Mouse (Mus musculus) forebrain, embryonic 15.5 days (tissue): ENCODE data around the gene Nr2c2ap. TPM values are rescaled to one million over a fixed set of nuclear protein-coding genes. Genes with fewer than 3 reads are reported as not detected.

Experiments used
- ATAC-seq: fragments of 200-750 bp; cut with Nextera tagmentation; replicated peaks from 2 replicates; pipeline ENCODE4 v1.8.0; 2017; ENCODE audit warnings: mild to moderate bottlenecking, moderate TSS enrichment, moderate library complexity
- H3K27ac ChIP-seq: fragments of 300-500 bp; sonication (generic); replicated peaks from 2 replicates; pipeline ENCODE4 v1.5.1; 2015; ENCODE audit warnings: mild to moderate bottlenecking, inconsistent platforms
- H3K27me3 ChIP-seq: fragments of 300-500 bp; sonication (generic); 2 replicates; pipeline ENCODE4 v1.6.1; 2015; ENCODE audit warnings: inconsistent platforms
- H3K36me3 ChIP-seq: fragments of 300-500 bp; sonication (generic); 2 replicates; pipeline ENCODE4 v1.6.1; 2015; ENCODE audit warnings: mild to moderate bottlenecking, inconsistent platforms
- H3K4me1 ChIP-seq: fragments of 300-500 bp; sonication (generic); 2 replicates; pipeline ENCODE4 v1.6.1; 2015; ENCODE audit warnings: inconsistent platforms
- H3K4me2 ChIP-seq: fragments of 300-500 bp; sonication (generic); replicated peaks from 2 replicates; pipeline ENCODE4 v1.6.1; 2015; ENCODE audit warnings: mild to moderate bottlenecking, inconsistent platforms
- H3K4me3 ChIP-seq: fragments of 300-500 bp; sonication (generic); 2 replicates; pipeline ENCODE4 v1.5.1; 2015; ENCODE audit warnings: mild to moderate bottlenecking, inconsistent platforms
- H3K9ac ChIP-seq: fragments of 300-500 bp; sonication (generic); replicated peaks from 2 replicates; pipeline ENCODE4 v1.6.1; 2015; ENCODE audit warnings: mild to moderate bottlenecking, inconsistent platforms
- H3K9me3 ChIP-seq: fragments of 300-500 bp; sonication (generic); 2 replicates; pipeline ENCODE4 v1.6.1; 2016; ENCODE audit warnings: inconsistent platforms
- WGBS: fragments of 180-500 bp; shearing (Covaris S2); methylation state at CpG from one replicate; pipeline ENCODE4 v1.1.7; 2015; ENCODE audit warnings: mixed read lengths; 5-methylcytosine and 5-hydroxymethylcytosine counted together
- polyA plus RNA-seq: library from polyadenylated mRNA; unstranded; fragments of >200 nt; fragmentation: Nextera tagmentation; extraction: Ambion mirVana; gene quantifications from 2 replicates; pipeline ENCODE4 v1.2.1, GENCODE M21; 2015

Nr2c2ap gene
- polyA plus RNA-seq, 1 experiment from 2014 or later: 43.3 TPM

GRCm38 (mm10) chr8:70124992-70125391 lies 6.1 kb upstream of the Nr2c2ap start:
- H3K27ac ChIP-seq: no peak overlapping the region
- H3K9ac ChIP-seq: no peak overlapping the region
- H3K36me3 ChIP-seq: no peaks in the 10 kb centered on the region
- peaks cover 3% of the 10 kb centered on the region; the same call in 1 of the 2 replicates for H3K27me3 ChIP-seq
- H3K4me1 ChIP-seq: peaks cover 19% of the 10 kb centered on the region
- H3K9me3 ChIP-seq: no peaks in the 10 kb centered on the region
- ATAC-seq: no peak
- WGBS: 66% methylated on average over 8 of the region's 8 CpGs
- no peak overlapping the region for H3K4me3 ChIP-seq
- no peak overlapping the region for H3K4me2 ChIP-seq

GRCm38 (mm10) chr8:70128435-70128834 lies 2.7 kb upstream of the Nr2c2ap start:
- Histone ChIP-seq H3K4me3 (no peak overlapping the region), H3K9ac (no peak overlapping the region; the same call in 1 of the 2 replicates), H3K27me3 (peaks cover 3% of the 10 kb centered on the region; the same call in 1 of the 2 replicates), H3K4me1 (peaks cover 34% of the 10 kb centered on the region), H3K4me2 (no peak overlapping the region), H3K9me3 (no peaks in the 10 kb centered on the region), H3K27ac (peak overlapping the region; percentile 74), H3K36me3 (peaks cover 9% of the 10 kb centered on the region; the same call in 1 of the 2 replicates)
- no peak; the same call in 1 of the 2 replicates for ATAC-seq
- 40% methylated on average over 3 of the region's 3 CpGs for WGBS

- no peak overlapping the region for H3K9ac ChIP-seq
- ATAC-seq: peak; percentile 59
- H3K4me3 ChIP-seq: no peak overlapping the region
- H3K36me3 ChIP-seq: peaks cover 13% of the 10 kb centered on the region; the same call in 1 of the 2 replicates
- H3K4me2 ChIP-seq: no peak overlapping the region
- peak overlapping the region; percentile 74 for H3K27ac ChIP-seq
- 48% methylated on average over 9 of the region's 9 CpGs for WGBS
- H3K27me3 ChIP-seq: peaks cover 3% of the 10 kb centered on the region; the same call in 1 of the 2 replicates
- H3K4me1 ChIP-seq: peaks cover 34% of the 10 kb centered on the region
- no peaks in the 10 kb centered on the region for H3K9me3 ChIP-seq
These were observed 1.7 kb upstream of the Nr2c2ap start for GRCm38 (mm10) chr8:70129309-70129952.

GRCm38 (mm10) chr8:70130066-70130465 lies 1.1 kb upstream of the Nr2c2ap start:
- Histone ChIP-seq H3K9ac (no peak overlapping the region), H3K4me1 (peaks cover 34% of the 10 kb centered on the region), H3K4me3 (no peak overlapping the region), H3K4me2 (no peak overlapping the region), H3K9me3 (no peaks in the 10 kb centered on the region), H3K27ac (peak overlapping the region; percentile 74), H3K27me3 (peaks cover under 1% of the 10 kb centered on the region; the same call in 1 of the 2 replicates), H3K36me3 (peaks cover 19% of the 10 kb centered on the region)
- ATAC-seq: no peak
- 85% methylated on average over 3 of the region's 3 CpGs for WGBS

GRCm38 (mm10) chr8:70134086-70134485 lies 3.0 kb downstream of the Nr2c2ap start:
- Histone ChIP-seq H3K4me2 (no peak overlapping the region), H3K9me3 (no peaks in the 10 kb centered on the region), H3K36me3 (peaks cover 20% of the 10 kb centered on the region), H3K27ac (no peak overlapping the region), H3K4me1 (peaks cover 39% of the 10 kb centered on the region), H3K27me3 (no peaks in the 10 kb centered on the region), H3K4me3 (no peak overlapping the region), H3K9ac (no peak overlapping the region)
- no peak for ATAC-seq
- WGBS: 88% methylated on average over 5 of the region's 5 CpGs

- Histone ChIP-seq H3K4me3 (no peak overlapping the region), H3K27ac (no peak overlapping the region), H3K4me2 (no peak overlapping the region), H3K4me1 (peaks cover 31% of the 10 kb centered on the region), H3K36me3 (peaks cover 20% of the 10 kb centered on the region), H3K9ac (no peak overlapping the region), H3K9me3 (no peaks in the 10 kb centered on the region), H3K27me3 (no peaks in the 10 kb centered on the region)
- 91% methylated on average over 9 of the region's 9 CpGs for WGBS
- no peak for ATAC-seq
These were observed 3.8 kb downstream of the Nr2c2ap start for GRCm38 (mm10) chr8:70134931-70135330.

GRCm38 (mm10) chr8:70136591-70136990 lies 5.5 kb downstream of the Nr2c2ap start:
- no peak overlapping the region for H3K4me3 ChIP-seq
- no peak overlapping the region for H3K4me2 ChIP-seq
- no peak overlapping the region for H3K9ac ChIP-seq
- no peaks in the 10 kb centered on the region for H3K27me3 ChIP-seq
- H3K4me1 ChIP-seq: peaks cover 33% of the 10 kb centered on the region
- no peaks in the 10 kb centered on the region for H3K9me3 ChIP-seq
- H3K27ac ChIP-seq: no peak overlapping the region
- no peak for ATAC-seq
- peaks cover 20% of the 10 kb centered on the region for H3K36me3 ChIP-seq
- WGBS: 91% methylated on average over 4 of the region's 4 CpGs

- H3K27ac ChIP-seq: no peak overlapping the region
- H3K9ac ChIP-seq: no peak overlapping the region
- H3K36me3 ChIP-seq: peaks cover 22% of the 10 kb centered on the region
- H3K4me1 ChIP-seq: peaks cover 23% of the 10 kb centered on the region
- H3K4me2 ChIP-seq: peak overlapping the region; percentile 54
- ATAC-seq: no peak
- 79% methylated on average over 4 of the region's 4 CpGs for WGBS
- no peaks in the 10 kb centered on the region for H3K9me3 ChIP-seq
- H3K4me3 ChIP-seq: peak overlapping the region; percentile 75
- no peaks in the 10 kb centered on the region for H3K27me3 ChIP-seq
These were observed 6.8 kb downstream of the Nr2c2ap start for GRCm38 (mm10) chr8:70137890-70138289.

- Histone ChIP-seq H3K27me3 (no peaks in the 10 kb centered on the region), H3K27ac (peak within 1 kb of the TSS; percentile 90), H3K4me3 (peak within 1 kb of the TSS; percentile 75), H3K4me2 (peak within 1 kb of the TSS; percentile 66), H3K4me1 (peaks cover 23% of the 10 kb centered on the region), H3K36me3 (peaks cover 22% of the 10 kb centered on the region), H3K9me3 (no peaks in the 10 kb centered on the region), H3K9ac (peak within 1 kb of the TSS; percentile 81)
- under 1% methylated on average over 46 of the region's 46 CpGs for WGBS
- ATAC-seq: peak; percentile 98
These were observed 8.1 kb downstream of the Nr2c2ap start, which contains the start of the genes Rfxank, Borcs8 and Mef2b for GRCm38 (mm10) chr8:70139026-70139857. Gene Rfxank, minus strand, starts transcription at chr8:70139154. Gene Borcs8, plus strand, starts transcription at chr8:70139499. Gene Mef2b, plus strand, starts transcription at chr8:70139711.

GRCm38 (mm10) chr8:70139981-70140380 lies 8.8 kb downstream of the Nr2c2ap start:
- Histone ChIP-seq H3K9me3 (no peaks in the 10 kb centered on the region), H3K36me3 (peaks cover 17% of the 10 kb centered on the region), H3K9ac (peak overlapping the region; percentile 81), H3K4me1 (peaks cover 23% of the 10 kb centered on the region), H3K27ac (peak overlapping the region; percentile 90), H3K4me2 (peak overlapping the region; percentile 66), H3K4me3 (peak overlapping the region; percentile 75), H3K27me3 (no peaks in the 10 kb centered on the region)
- ATAC-seq: no peak; the same call in 1 of the 2 replicates
- WGBS: 10% methylated on average over 9 of the region's 9 CpGs

- Histone ChIP-seq H3K9me3 (no peaks in the 10 kb centered on the region), H3K9ac (no peak overlapping the region), H3K36me3 (peaks cover 29% of the 10 kb centered on the region), H3K4me1 (peaks cover 6% of the 10 kb centered on the region), H3K27me3 (no peaks in the 10 kb centered on the region), H3K4me3 (no peak overlapping the region), H3K4me2 (no peak overlapping the region), H3K27ac (no peak overlapping the region)
- WGBS: 86% methylated on average over 7 of the region's 7 CpGs
- ATAC-seq: no peak
These were observed 16.8 kb downstream of the Nr2c2ap start for GRCm38 (mm10) chr8:70147678-70148607.
